Mouse (Mus musculus): ENCODE results near the gene Slc52a3. TPM values are rescaled to one million over a fixed set of nuclear protein-coding genes. Genes with fewer than 3 reads are reported as not detected.

Slc52a3 gene
- polyA plus RNA-seq, 2 experiments, result 0.73 to 0.74 TPM

DNA sequence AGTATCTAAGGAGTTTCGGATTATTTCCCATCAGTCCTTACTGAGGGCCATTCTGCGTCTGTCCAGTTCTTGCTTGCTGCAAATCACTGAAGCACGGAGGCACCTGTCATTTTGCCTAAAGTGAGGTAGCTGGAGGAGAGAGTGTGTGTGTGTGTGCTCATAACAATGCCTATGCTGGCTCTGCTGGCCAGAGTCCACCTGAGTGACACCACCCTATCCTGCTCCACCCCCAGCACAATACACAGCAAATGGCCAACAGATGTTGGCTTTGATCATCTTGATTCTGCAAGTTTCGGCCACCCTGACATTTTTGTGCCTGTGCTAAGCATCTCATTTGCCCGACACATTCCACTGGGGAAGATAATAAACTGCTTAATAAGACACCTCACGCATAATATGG lies 17.8 kb upstream of the Slc52a3 start:
- Histone ChIP-seq H3K27ac (no peak overlapping the region), H3K36me3 (replicated peaks; ENCODE audit: control insufficient read depth, insufficient read depth, low read depth) (no peaks in the 10 kb centered on the region)

DNA sequence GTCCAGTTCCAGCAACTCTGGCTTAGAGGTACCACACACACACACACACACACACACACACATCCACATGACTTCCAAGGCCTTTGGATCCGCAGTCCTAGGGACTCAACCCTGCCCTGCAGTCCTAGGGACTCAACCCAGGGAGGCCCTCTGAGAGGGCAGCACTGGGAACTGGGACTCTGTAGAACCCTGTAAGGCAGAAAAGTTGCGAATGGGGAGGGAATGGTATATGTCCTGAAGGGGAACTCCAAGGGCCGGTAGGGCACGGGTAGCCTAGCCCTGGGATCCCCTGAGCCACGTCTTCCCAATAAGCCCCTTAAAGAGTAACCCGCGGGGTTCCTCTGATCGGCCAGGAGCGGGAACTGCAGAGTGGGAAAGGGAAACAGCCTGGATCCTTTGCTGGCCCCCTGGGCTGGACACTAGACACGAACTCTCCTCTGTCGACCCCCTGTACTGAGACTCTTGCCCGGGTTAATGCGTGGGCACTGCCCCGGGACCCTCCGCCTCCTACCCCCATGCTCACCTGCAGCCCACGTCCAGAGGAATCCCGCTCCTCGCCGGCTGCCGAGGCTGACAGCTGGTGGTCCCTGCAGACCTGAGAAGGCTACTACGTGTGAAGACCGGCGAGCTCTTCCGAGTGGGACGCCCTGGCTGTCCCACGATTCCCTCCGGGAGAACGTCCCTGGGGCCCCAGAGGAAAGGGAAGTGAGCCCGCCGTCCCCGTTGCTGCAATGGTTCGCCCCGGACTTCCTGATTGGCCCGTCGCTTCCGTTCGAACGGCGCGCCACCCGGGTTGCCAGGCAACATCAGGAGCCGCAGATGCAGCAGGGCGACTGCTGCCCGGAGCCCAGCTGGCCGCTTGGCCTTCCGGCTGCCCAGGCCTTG lies 16.6 kb upstream of the Slc52a3 start, which contains the start of gene Fam110a:
Fam110a (minus strand) TSS at position 750 of the 885 bp plus-strand sequence.
- Histone ChIP-seq H3K4me2 (ENCODE audit: low read depth) (peak within 1 kb of the TSS; percentile 72), H3K9me3 (ENCODE audit: control insufficient read depth, low read length) (no peaks in the 10 kb centered on the region), H3K4me1 (replicated peaks; ENCODE audit: control insufficient read depth in 2 of 2, insufficient read depth in 2 of 2, low read length in 1 of 2) (peaks cover 4 to 27% of the 10 kb centered on the region in 2 experiments; a peak in 2 of 4 replicates), H3K9ac (replicated peaks) (peak within 1 kb of the TSS; percentile 91), H3K27me3 (ENCODE audit: control insufficient read depth, insufficient read depth, low read length) (peaks cover 2% of the 10 kb centered on the region; the same call in 1 of the 2 replicates), H3K4me3 (ENCODE audit: insufficient read depth in 1 of 2, low read depth in 2 of 2, low read length in 2 of 2) (peak within 1 kb of the TSS; percentile 73 to 85), H3K36me3 (replicated peaks; ENCODE audit: control insufficient read depth, insufficient read depth, low read depth) (no peaks in the 10 kb centered on the region), H3K27ac (no peak within 1 kb of the TSS)
- DNase-seq (ENCODE audit: low read depth in 3 of 3, low spot score in 3 of 3) (peak; percentile 65 to 79 (median 72)), ATAC-seq (ENCODE audit: insufficient read depth) (peak; percentile 81)
- peak; percentile 5; the same call in 1 of the 2 replicates for TF ChIP-seq CTCF (IDR thresholded peaks at IDR 0.05; ENCODE audit: low read depth)
- TF ChIP-seq EP300 (IDR thresholded peaks at IDR 0.05; ENCODE audit: low read depth), result no peak
- under 1% methylated on average over 46 of the region's 46 CpGs for WGBS (ENCODE audit: insufficient replicate concordance)

More for the DNA sequence above, 17.8 kb upstream of the Slc52a3 start:
- H3K4me2 ChIP-seq (ENCODE audit: low read depth), result peak overlapping the region; percentile 72
- no peaks in the 10 kb centered on the region for H3K9me3 ChIP-seq (ENCODE audit: control insufficient read depth, low read length)
- DNase-seq (ENCODE audit: low read depth in 3 of 3, low spot score in 3 of 3) (no peak), ATAC-seq (ENCODE audit: insufficient read depth) (no peak)
- H3K9ac ChIP-seq (replicated peaks), result no peak overlapping the region; the same call in 1 of the 2 replicates
- 73% methylated on average over 6 of the region's 6 CpGs for WGBS (ENCODE audit: insufficient replicate concordance)
- peaks cover 4 to 27% of the 10 kb centered on the region in 2 experiments; a peak in 2 of 4 replicates for H3K4me1 ChIP-seq (replicated peaks; ENCODE audit: control insufficient read depth in 2 of 2, insufficient read depth in 2 of 2, low read length in 1 of 2)
- peak overlapping the region; percentile 73 to 85 for H3K4me3 ChIP-seq (ENCODE audit: insufficient read depth in 1 of 2, low read depth in 2 of 2, low read length in 2 of 2)
- H3K27me3 ChIP-seq (ENCODE audit: control insufficient read depth, insufficient read depth, low read length), result peaks cover 14% of the 10 kb centered on the region
- TF ChIP-seq CTCF (IDR thresholded peaks at IDR 0.05; ENCODE audit: low read depth), result no peak
- TF ChIP-seq EP300 (IDR thresholded peaks at IDR 0.05; ENCODE audit: low read depth), result no peak

DNA sequence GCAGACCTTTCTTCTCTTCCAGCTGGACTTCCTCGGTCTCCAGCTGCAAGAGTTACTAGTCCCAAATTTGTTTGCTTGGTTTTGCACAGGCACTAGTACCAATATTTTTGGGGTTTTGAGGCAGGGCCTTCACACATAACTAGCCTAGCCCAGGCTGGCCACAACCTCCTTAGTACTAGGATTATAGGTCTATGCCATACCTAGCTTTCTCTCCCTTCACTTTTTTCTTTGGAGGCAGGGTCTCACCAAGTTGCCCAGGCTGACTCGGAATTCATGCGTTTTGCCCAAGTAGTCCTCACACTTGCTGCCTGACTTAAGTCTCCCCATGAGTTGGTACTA lies 16.0 kb upstream of the Slc52a3 start:
- Histone ChIP-seq H3K9me3 (ENCODE audit: control insufficient read depth, low read length) (no peaks in the 10 kb centered on the region), H3K4me1 (replicated peaks; ENCODE audit: control insufficient read depth in 2 of 2, insufficient read depth in 2 of 2, low read length in 1 of 2) (peaks cover 4 to 27% of the 10 kb centered on the region in 2 experiments; a peak in 2 of 4 replicates), H3K9ac (replicated peaks) (no peak overlapping the region), H3K4me3 (ENCODE audit: insufficient read depth in 1 of 2, low read depth in 2 of 2, low read length in 2 of 2) (peak overlapping the region; percentile 73 to 85), H3K27me3 (ENCODE audit: control insufficient read depth, insufficient read depth, low read length) (no peaks in the 10 kb centered on the region), H3K36me3 (replicated peaks; ENCODE audit: control insufficient read depth, insufficient read depth, low read depth) (no peaks in the 10 kb centered on the region), H3K27ac (no peak overlapping the region), H3K4me2 (ENCODE audit: low read depth) (peak overlapping the region; percentile 72)
- 39% methylated on average over 3 of the region's 3 CpGs for WGBS (ENCODE audit: insufficient replicate concordance)
- no peak for DNase-seq (ENCODE audit: low read depth in 3 of 3, low spot score in 3 of 3)
- ATAC-seq (ENCODE audit: insufficient read depth), result peak; percentile 5; the same call in 1 of the 2 replicates
- no peak for TF ChIP-seq CTCF (IDR thresholded peaks at IDR 0.05; ENCODE audit: low read depth)
- no peak for TF ChIP-seq EP300 (IDR thresholded peaks at IDR 0.05; ENCODE audit: low read depth)

DNA sequence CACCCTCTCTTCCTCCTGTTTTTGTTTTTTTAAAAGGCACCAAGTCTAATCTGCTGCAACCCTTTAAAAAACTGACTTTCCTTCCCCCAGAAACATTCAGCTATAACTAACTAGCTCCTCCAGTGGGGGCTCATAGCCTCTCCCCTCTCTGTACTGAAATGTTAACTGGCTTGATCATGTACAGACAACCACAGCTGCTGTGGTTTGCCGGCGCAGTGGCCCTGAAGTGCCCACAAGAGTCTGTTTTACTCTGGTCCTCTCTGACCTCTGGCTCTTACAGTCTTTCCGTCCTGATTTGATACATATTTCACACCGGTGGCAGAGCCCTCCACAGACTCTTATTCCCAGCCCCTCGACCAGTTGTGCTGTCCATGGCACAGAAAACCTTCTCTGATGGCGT lies 15.0 kb upstream of the Slc52a3 start:
- no peak overlapping the region for H3K4me2 ChIP-seq (ENCODE audit: low read depth)
- TF ChIP-seq CTCF (IDR thresholded peaks at IDR 0.05; ENCODE audit: low read depth), result no peak
- no peak for TF ChIP-seq EP300 (IDR thresholded peaks at IDR 0.05; ENCODE audit: low read depth)
- 35% methylated on average over 6 of the region's 6 CpGs for WGBS (ENCODE audit: insufficient replicate concordance)
- H3K27me3 ChIP-seq (ENCODE audit: control insufficient read depth, insufficient read depth, low read length), result no peaks in the 10 kb centered on the region
- H3K4me3 ChIP-seq (ENCODE audit: insufficient read depth in 1 of 2, low read depth in 2 of 2, low read length in 2 of 2), result no peak overlapping the region
- DNase-seq (ENCODE audit: low read depth in 3 of 3, low spot score in 3 of 3) (no peak), ATAC-seq (ENCODE audit: insufficient read depth) (no peak)
- no peak overlapping the region for H3K9ac ChIP-seq (replicated peaks)
- no peak overlapping the region for H3K27ac ChIP-seq
- no peaks in the 10 kb centered on the region for H3K36me3 ChIP-seq (replicated peaks; ENCODE audit: control insufficient read depth, insufficient read depth, low read depth)
- no peaks in the 10 kb centered on the region for H3K9me3 ChIP-seq (ENCODE audit: control insufficient read depth, low read length)
- peaks cover 4 to 28% of the 10 kb centered on the region in 2 experiments; a peak in 2 of 4 replicates for H3K4me1 ChIP-seq (replicated peaks; ENCODE audit: control insufficient read depth in 2 of 2, insufficient read depth in 2 of 2, low read length in 1 of 2)

DNA sequence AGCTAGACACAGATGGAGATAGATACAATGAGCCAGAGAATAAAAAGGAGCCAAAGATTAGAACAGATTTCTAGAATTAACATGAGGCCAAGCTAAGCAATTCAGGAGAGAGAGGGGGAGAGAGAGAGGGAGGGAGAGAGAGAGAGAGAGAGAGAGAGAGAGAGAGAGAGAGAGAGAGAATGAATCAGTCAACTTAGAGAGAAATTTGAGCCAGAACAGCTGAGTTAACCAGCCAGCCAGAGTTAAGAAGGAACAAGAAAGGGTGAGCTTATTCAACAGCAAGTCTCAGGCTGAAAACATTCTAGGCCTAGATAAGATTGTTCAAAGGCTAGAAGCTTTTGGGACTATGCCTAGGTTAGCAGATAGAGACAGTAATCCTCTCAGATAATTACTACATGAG lies 13.8 kb upstream of the Slc52a3 start:
- Histone ChIP-seq H3K27ac (no peak overlapping the region), H3K9ac (replicated peaks) (no peak overlapping the region), H3K36me3 (replicated peaks; ENCODE audit: control insufficient read depth, insufficient read depth, low read depth) (no peaks in the 10 kb centered on the region), H3K9me3 (ENCODE audit: control insufficient read depth, low read length) (no peaks in the 10 kb centered on the region), H3K4me3 (ENCODE audit: insufficient read depth in 1 of 2, low read depth in 2 of 2, low read length in 2 of 2) (no peak overlapping the region), H3K4me2 (ENCODE audit: low read depth) (no peak overlapping the region), H3K27me3 (ENCODE audit: control insufficient read depth, insufficient read depth, low read length) (no peaks in the 10 kb centered on the region), H3K4me1 (replicated peaks; ENCODE audit: control insufficient read depth in 2 of 2, insufficient read depth in 2 of 2, low read length in 1 of 2) (peaks cover 4 to 27% of the 10 kb centered on the region in 2 experiments; a peak in 2 of 4 replicates)
- ATAC-seq (ENCODE audit: insufficient read depth), result no peak
- TF ChIP-seq EP300 (IDR thresholded peaks at IDR 0.05; ENCODE audit: low read depth), result no peak
- no peak for TF ChIP-seq CTCF (IDR thresholded peaks at IDR 0.05; ENCODE audit: low read depth)
- DNase-seq (ENCODE audit: low read depth in 3 of 3, low spot score in 3 of 3), result no peak

All from liver, embryonic 14.5 days (tissue).